Mouse (Mus musculus) telencephalon, adult 2 months (tissue): ENCODE results near the gene Gm47969.

ENCODE experiments used
- DNase-seq: peaks from one replicate; pipeline ENCODE4 v3.0.0-alpha.2; 2011; ENCODE audit warnings: low read depth, low spot score

The Gm47969 gene

DNA sequence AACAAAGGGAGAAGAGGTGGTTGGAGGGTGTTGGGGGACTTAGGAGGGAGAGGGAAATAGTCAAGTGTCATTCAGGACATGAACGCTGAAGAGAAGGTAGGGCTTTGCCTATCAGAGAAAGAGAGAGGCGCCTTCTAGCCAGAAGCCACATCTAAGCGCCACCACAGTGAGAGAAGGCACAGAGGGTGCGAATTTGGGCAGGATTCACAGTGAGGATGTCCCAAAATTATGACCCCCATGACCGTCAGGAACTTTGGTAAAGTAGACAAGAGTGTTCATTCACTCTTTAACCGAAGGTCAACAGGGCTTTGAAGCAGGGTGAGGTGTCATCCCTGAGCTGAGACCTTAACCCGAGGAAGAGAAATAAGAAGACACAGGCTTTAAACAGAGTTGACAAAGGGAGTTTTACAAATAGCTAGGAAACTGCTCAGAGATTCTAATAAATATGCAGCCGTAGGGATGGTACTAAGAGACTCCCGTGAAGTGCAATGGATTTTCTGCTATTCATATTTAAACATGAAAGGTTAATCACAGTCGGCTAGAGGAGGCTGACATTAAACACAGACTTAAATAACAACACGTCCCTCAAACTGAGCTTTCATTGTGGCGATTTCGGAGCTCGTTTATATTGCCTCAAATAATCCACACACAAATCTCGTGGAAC lies 30.9 kb downstream of the Gm47969 start:
- DNase-seq = no peak

DNA sequence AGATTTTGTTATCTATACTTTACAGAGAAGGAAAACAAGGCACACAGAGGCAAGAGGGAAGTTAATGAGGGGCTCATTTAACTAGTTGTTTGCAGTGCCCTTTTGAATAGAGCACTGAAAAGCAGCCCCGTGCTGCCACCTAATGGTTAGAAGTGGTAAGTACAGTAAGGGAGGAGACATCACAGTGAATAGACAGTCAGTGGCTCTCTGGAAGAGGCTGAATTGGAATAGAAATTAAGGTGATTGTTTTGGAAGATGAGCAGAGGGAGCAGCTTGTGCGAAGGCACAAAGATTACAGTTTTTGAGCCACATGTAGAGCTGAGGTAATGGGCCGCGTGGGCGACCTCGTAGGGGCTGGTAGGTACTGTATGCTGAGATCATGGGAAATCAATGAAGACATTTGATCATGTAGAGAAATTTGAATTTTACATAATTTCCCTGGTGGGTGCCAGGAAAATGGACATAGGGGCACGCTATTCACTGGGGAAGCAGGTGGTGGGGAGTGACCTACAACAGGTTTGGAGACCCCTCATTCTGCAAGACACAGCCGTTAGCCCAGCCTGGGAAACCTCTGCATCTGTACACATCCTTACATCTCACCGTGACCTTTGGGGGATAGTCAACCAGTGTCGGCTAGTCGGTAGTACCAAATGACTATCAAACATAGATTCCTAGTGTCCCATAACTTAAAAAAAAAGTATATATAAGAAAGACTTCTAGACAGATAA lies 31.6 kb downstream of the Gm47969 start:
- DNase-seq = no peak

GRCm38 (mm10) chr1:83077016-83077415 lies 32.3 kb downstream of the Gm47969 start:
- no peak for DNase-seq

DNA sequence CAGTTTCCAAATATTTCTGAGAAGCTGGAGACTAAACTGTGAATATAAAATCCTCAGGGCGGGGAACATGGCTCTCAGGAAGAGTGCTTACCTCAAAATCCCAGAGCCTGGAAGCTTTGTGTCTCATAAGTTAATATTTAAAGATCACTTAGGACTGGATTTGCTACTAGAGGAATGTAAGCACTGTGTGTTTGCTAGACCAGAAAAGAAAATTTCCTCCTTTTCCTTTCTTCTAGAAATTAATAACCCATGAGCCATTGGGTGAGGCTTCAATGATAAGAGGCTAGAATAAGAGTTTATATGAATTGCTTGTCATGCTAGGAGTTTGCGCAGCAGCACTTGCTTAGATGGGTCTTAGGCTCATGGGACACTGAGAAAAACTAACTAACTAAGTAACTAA lies 40.1 kb downstream of the Gm47969 start:
- no peak for DNase-seq

GRCm38 (mm10) chr1:83091268-83091667 lies 46.5 kb downstream of the Gm47969 start:
- no peak for DNase-seq
